Mouse (Mus musculus) embryo, embryonic 10 days (tissue): ENCODE measurements around the gene Gm10306.

Source experiments
- DNase-seq: peaks from one replicate; pipeline ENCODE4 v3.0.0-alpha.2; 2015; ENCODE audit warnings: low spot score

Gene Gm10306

GRCm38 (mm10) chr4:94605591-94605990, 49.2 kb downstream of the Gm10306 start:
- DNase-seq, result no peak
